Mouse (Mus musculus): Measurements from ENCODE around the gene Kcnip3.

The Kcnip3 gene

GRCm38 (mm10) chr2:127517081-127517480 lies 4.8 kb downstream of the Kcnip3 start:
- no peak for DNase-seq (ENCODE audit: low read depth)

DNA sequence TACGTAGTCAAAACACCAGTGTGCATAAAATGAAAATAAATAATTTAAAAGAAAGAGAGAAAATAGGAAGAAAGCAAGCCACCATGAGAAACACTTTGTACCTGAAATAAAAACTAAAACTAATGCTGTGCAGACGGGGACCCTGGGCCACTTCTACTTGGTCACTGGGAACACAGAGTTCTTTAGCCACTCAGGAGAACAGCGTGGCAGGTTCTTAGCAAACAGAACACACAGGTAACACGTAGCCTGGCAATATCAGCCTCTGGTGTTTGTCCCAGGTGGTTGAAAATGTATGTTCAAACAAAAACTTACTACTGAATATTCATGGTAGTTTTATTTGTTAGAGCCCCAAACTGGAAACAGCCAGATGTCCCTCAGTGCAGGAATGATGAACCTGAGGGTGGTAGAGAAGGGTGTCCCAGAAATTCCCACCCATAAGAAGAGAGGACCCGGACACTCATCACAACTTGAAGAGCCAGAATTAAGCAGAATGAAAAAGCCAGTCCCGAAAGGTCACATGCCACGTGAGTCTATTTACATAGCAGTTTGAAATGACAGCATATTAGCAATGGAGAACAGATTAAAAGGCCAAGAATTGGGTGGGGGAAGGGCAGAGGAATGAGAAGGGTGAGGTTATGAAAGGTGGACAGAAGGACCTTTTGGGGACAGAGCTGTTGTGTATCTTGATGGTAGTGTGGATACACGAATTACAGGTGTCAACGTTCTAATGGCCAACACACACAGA lies 7.3 kb downstream of the Kcnip3 start:
- no peak for DNase-seq (ENCODE audit: low read depth)

- DNase-seq (ENCODE audit: low read depth), result no peak
Observed at GRCm38 (mm10) chr2:127513244-127513643, 8.7 kb downstream of the Kcnip3 start.

GRCm38 (mm10) chr2:127511426-127511825 lies 10.5 kb downstream of the Kcnip3 start:
- DNase-seq (ENCODE audit: low read depth), result no peak

GRCm38 (mm10) chr2:127507967-127508660 lies 13.8 kb downstream of the Kcnip3 start:
- peak; percentile 87 for DNase-seq (ENCODE audit: low read depth)

DNA sequence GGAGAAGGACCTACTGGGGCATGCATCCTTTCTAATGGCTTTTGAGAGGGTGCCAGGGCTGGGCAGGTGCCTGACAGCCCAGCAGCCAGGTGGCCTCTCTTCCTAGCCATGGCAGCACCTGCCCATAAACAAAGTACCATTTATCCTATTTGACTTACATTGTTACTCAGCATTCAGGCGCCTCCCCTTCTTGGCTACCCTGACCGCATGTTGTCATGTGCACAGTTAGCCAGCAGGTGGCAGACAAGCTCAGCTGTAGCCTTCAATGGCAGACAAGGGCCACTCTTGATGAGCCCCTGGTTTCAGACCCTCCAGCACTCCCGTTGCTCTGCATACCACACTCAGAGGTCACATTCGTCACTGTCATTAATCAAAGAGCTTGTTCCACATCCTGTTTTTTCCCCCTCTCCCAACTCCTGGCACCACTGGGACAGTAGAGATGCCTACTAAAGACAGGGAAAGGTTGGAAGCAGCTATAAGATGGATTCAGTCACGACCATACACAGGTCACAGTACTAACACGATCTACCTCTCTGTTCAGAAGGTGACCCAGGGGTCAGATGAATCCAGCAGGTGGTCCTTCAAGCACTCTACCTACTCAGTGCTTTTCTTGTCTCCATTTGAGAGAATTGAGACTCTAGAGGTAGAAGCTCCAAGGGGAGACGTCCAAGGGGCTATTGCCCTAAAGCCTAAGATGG lies 14.7 kb downstream of the Kcnip3 start:
- peak; percentile 82 for DNase-seq (ENCODE audit: low read depth)

DNA sequence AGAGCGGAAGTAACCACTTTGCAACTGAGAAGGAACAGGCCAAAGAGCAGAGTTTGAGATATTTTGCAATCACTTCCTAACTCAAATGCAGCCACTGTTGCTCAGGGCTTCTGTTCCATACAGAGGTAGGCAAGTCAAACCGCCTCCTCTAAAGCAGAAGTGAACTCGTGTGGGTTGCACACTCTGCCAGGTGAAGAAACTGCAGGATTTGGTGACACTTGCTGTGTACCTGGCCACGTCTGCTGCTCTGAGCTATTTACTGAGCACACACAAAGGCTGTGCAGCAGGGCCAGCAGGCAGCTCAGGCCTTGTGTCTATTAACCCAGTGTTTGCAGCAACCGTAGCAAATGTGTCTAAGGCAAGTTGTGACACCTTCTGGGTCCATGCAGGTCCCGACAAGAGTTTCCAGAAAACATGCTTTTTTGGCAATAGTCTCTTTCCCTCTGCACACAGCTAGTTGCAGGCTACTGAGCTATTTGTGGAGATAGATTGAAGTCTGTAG lies 15.7 kb downstream of the Kcnip3 start:
- DNase-seq (ENCODE audit: low read depth), result peak; percentile 26

GRCm38 (mm10) chr2:127505196-127505595 lies 16.7 kb downstream of the Kcnip3 start:
- no peak for DNase-seq (ENCODE audit: low read depth)

GRCm38 (mm10) chr2:127503751-127504549 lies 17.9 kb downstream of the Kcnip3 start:
- DNase-seq (ENCODE audit: low read depth), result no peak

- DNase-seq (ENCODE audit: low read depth), result peak; percentile 57
Observed at GRCm38 (mm10) chr2:127501061-127501460, 20.8 kb downstream of the Kcnip3 start.

GRCm38 (mm10) chr2:127498750-127499149 lies 23.1 kb downstream of the Kcnip3 start:
- no peak for DNase-seq (ENCODE audit: low read depth)

DNA sequence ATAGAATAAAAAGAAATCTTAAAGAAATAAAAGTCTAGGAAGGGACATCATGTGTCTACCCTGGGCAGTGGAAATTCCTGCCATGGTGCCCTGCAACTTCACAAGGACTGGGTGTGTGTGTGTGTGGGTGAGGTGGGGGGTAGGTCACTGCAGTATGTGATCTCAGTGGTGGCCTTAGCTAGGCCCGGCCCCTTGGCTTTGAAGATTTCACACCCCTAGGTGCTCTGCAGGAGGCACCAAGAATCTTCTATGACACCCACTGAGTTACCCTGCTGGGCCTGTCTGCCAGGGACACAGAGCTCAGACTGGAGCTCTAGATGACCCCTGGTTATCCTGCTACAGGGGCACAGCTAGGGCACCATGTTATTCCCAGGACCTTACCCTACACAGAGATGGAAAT lies 25.6 kb downstream of the Kcnip3 start:
- no peak for DNase-seq (ENCODE audit: low read depth)

- no peak for DNase-seq (ENCODE audit: low read depth)
Observed at GRCm38 (mm10) chr2:127484476-127485170, 37.3 kb downstream of the Kcnip3 start.

GRCm38 (mm10) chr2:127483001-127483400 lies 38.9 kb downstream of the Kcnip3 start:
- no peak for DNase-seq (ENCODE audit: low read depth)

DNA sequence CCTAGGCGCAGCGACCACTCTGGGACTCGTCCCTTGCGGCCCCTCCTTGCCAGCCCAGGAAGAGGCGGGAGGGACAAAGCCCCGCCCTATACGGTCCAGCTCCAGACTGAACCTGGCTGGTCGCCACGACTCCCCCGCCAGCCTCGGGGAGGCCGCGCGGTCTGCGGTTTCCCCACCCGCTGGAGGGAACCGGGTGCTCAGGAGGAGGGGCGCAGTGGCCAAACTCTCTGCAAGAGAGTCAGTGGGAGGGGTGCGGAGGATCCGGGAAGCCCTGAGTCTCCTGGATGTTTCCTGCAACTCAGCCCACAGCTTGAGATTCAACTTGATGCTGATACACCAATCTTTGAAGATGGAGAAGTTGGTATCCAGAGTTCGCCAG lies 39.4 kb downstream of the Kcnip3 start:
- no peak for DNase-seq (ENCODE audit: low read depth)

- no peak for DNase-seq (ENCODE audit: low read depth)
Observed at GRCm38 (mm10) chr2:127481841-127482532, 39.9 kb downstream of the Kcnip3 start.

DNA sequence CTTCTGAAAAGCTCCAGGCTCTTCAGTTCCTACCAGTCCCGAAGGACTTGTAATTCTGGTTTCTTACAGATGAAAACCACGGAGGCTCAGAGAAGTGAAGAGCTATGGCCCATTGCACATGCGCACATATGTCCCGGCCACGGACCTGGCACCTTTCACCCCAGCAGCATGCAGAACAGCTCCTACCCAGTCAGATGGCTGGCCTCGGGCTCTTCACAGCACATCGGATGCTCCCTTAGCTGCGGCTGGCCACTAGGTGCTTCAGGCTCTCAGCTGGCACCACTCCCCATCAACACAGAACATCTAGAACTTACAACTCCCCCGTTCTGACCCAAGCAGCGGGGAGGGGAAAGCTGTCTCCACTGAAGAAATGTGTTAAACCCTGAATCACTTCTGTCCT lies 42.1 kb downstream of the Kcnip3 start:
- no peak for DNase-seq (ENCODE audit: low read depth)

DNA sequence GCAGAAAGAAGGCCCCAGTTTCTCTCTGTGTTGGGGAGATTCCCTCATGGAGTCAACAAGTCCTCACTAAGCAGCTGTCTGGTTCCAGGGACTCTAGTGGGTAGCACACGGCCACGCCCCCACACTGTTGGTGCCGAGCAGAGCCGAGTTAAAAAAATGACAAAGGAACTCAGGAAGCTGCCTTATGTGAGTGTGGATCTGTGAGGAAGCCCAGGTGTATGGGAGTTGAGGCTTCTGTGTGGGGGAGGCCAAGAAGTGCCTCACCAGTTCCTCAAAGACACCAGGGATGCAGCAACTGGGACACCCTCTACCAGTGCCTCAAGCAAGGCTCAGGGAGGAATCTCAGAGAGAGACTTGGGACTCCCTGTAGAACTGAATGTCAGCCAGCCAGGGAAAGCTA lies 42.7 kb downstream of the Kcnip3 start:
- DNase-seq (ENCODE audit: low read depth), result no peak

- DNase-seq (ENCODE audit: low read depth), result no peak
Observed at GRCm38 (mm10) chr2:127472279-127472678, 49.6 kb downstream of the Kcnip3 start.

GRCm38 (mm10) chr2:127471281-127471680 lies 50.6 kb downstream of the Kcnip3 start:
- no peak for DNase-seq (ENCODE audit: low read depth)

GRCm38 (mm10) chr2:127470661-127471060 lies 51.2 kb downstream of the Kcnip3 start:
- no peak for DNase-seq (ENCODE audit: low read depth)

Data from 416B (cell line).